Mouse (Mus musculus) small intestine, adult 2 months (tissue): Measurements from ENCODE around the gene Fam241b.

Experiments
- CTCF ChIP-seq: fragments of 200-500 bp; IDR thresholded peaks from 2 replicates; pipeline ENCODE4 v1.5.1; 2012; ENCODE audit warnings: low read depth, mild to moderate bottlenecking, control low read depth, inconsistent platforms, low read length, moderate library complexity, mixed read lengths; ENCODE audit not compliant: insufficient replicate concordance, insufficient read length; ENCODE audit errors: extremely low read depth
- POLR2A ChIP-seq: fragments of 200-500 bp; IDR thresholded peaks from 2 replicates; pipeline ENCODE4 v1.6.1; 2012; ENCODE audit warnings: low read depth, mild to moderate bottlenecking, control low read depth, inconsistent platforms, low read length, moderate library complexity

GRCm38 (mm10) chr10:62111207-62111576 lies 32.5 kb downstream of the Fam241b start:
- TF ChIP-seq CTCF (no peak), POLR2A (0 out of 2 replicates have a peak, but pooled peaks have one; percentile 0)
